Mouse (Mus musculus) right cerebral cortex, adult 18-20 months (tissue): ENCODE results near the gene Ano6.
"Not testable (repeated sequence)": the region's sequence is repeated elsewhere in the genome, so short reads cannot be mapped to it uniquely, and the experiment has no call there.

Experiments
- DNase-seq: peaks from one replicate; pipeline ENCODE4 v3.0.0; 2022; ENCODE audit warnings: mixed read lengths

Ano6 gene

DNA sequence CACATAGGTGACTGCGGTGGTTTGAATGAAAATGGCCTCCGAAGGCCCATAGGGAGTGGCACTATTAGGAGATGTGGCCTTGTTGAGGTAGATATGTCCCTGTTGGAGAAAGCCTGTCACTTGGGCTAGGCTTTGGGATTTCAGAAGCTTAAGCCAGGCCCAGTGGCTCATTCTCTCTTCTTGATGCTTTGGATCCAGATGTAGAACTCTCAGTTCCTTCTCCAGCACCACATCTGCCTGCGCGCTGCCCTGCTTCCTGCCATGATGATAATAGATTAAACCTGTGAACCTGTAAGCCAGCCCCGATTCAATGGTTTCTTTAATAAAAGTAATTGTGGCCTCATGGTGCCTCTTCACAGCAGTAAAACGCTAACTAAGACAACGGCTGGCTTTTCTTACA, 7.6 kb downstream of the Ano6 start:
- no peak for DNase-seq

GRCm38 (mm10) chr15:95799632-95800031, 9.0 kb downstream of the Ano6 start:
- DNase-seq: no peak

DNA sequence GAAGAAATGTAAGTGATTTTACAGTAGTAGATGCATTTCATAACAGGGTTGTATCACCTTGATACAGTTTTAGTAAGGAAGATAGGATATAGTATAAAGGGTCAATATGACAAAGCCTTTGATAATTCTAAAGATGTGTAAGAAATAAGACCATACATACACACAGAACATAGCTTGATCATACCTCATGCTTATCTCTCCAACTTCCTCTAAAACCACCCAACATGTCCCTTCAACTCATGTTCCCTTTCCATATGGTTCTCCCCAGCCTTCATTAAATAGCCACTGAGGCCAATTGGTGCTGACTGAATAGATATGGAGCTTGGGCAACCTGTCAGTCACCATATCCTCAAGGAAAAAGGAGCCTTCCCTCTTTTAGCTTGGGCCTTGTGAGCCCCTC, 9.4 kb downstream of the Ano6 start:
- DNase-seq: no peak

- no peak for DNase-seq
These were observed 10.8 kb downstream of the Ano6 start for GRCm38 (mm10) chr15:95801261-95801979.

DNA sequence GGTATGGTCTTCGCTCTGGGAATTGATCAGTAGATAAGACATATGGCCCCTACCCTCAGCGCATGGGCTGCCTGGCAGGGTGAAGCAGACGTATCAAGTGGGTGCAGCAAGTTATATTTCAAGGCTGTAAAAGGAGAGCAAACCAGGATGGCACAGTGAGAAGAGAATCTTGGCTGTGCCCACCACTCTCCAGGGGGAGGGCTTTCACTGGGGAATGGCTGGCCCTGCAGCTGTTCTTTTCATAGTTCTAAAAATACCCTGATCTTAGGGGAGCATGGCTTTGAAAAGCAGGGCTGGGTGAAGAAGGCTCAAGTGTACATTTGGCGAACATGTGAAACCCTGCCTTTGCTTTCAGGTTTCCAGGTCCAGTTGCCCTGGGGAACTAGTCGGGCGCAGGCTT, 11.5 kb downstream of the Ano6 start:
- DNase-seq: no peak

- DNase-seq: no peak
These were observed 12.1 kb downstream of the Ano6 start for GRCm38 (mm10) chr15:95802762-95803161.

GRCm38 (mm10) chr15:95803484-95803883, 12.8 kb downstream of the Ano6 start:
- DNase-seq: no peak

GRCm38 (mm10) chr15:95804255-95804654, 13.6 kb downstream of the Ano6 start:
- DNase-seq: peak; percentile 86

DNA sequence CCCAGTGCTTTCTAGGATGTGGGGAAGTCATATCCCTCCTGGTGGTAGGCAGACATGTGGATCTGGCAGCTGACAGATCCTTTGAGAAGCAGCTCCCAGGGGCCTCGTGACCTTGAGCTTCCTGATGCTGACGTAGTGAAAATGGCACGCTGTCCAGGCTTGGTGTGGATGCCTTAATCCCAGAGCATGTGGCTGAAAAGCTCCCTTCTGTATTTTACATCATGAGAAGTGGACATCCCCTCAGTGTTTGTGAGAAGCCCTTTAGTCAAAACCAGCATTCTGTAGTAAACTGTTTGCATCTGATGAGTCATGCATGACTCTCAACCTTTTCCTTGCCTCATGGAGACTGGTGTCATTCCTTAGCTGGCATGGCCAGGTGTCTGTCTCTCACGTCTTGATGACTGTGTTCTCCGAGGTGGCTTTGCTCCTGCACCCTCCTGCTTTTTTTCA, 14.4 kb downstream of the Ano6 start:
- no peak for DNase-seq

- DNase-seq: no peak
These were observed 17.3 kb downstream of the Ano6 start for GRCm38 (mm10) chr15:95807908-95808307.

- DNase-seq: no peak
These were observed 19.7 kb downstream of the Ano6 start for GRCm38 (mm10) chr15:95810357-95810761.

DNA sequence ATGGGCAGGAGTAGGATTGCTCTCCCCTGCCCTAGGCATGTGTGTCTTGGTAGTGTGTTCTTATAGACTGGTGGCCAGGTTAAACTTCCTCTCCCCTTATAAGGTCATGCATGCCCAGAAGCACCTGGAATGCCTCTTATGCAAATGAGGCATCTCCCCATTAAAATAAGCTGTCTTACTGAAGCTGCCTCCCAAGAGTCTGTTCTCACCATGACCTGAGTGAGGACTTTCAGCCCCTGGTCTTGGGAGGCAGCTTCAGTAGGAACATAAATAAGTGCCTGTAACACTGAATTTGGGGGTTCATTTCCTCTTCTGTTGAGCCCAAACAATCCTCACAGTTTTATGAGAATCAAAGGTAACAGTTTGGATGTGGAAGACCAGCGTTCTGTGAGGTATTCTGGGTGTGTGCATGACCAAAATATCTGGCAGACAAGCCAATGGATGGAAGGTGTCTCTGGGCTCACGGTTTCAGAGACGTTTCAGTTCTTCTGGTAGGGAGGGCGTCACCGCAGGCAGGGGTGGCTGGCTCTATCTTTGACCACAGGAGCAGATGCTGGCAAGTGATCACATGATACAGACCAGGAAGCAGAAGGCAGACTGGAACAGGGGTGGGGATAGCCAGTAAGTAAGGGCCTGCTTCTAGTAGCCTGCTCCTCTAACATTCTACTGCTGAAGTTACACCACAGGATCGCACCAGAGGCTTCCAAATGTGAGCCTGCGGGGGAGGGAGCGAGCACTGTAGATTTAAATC, 22.4 kb downstream of the Ano6 start:
- no peak for DNase-seq

- peak; percentile 72 for DNase-seq
These were observed 26.9 kb downstream of the Ano6 start for GRCm38 (mm10) chr15:95817501-95817900.

- DNase-seq: no peak
These were observed 28.8 kb downstream of the Ano6 start for GRCm38 (mm10) chr15:95819249-95820035.

GRCm38 (mm10) chr15:95820142-95820541, 29.5 kb downstream of the Ano6 start:
- DNase-seq: no peak

DNA sequence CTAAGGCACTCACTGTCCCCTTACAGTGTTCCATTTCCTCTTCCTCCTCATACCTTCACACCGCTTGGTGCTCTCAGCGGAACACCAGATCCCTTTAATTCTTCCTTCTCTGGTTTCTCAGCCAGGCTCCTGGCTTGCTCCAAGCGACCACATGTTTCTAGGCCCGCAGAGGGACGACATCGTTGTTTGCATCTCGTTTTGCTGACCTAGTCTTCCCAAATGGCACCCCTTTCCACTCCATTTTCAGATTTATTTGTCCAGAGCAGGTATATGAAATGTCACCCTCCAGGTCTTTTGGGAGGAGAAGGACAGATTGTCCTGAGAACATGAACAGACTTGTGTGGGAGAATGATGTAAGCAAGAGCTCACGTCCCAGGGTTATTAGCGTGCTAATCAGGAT, 30.0 kb downstream of the Ano6 start:
- no peak for DNase-seq

DNA sequence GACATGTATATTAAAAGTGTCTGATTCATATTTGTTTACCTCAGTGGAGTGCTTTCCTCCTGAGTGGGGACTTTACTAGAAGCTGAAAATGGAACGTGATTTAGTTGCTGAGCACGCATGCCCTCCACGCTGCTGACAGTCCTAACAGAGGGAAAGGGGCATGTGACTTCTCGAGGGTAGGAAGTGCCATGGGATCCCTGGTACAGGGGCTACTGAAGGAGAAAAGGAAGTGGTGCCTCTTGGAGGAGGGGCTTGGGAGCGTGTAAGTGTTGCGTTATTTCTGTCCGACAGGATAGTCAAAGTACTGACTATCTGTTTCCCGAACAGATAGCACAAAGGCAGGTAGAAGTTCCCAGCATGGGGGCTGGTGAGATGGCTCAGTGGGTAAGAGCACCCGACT, 31.5 kb downstream of the Ano6 start:
- DNase-seq: no peak

DNA sequence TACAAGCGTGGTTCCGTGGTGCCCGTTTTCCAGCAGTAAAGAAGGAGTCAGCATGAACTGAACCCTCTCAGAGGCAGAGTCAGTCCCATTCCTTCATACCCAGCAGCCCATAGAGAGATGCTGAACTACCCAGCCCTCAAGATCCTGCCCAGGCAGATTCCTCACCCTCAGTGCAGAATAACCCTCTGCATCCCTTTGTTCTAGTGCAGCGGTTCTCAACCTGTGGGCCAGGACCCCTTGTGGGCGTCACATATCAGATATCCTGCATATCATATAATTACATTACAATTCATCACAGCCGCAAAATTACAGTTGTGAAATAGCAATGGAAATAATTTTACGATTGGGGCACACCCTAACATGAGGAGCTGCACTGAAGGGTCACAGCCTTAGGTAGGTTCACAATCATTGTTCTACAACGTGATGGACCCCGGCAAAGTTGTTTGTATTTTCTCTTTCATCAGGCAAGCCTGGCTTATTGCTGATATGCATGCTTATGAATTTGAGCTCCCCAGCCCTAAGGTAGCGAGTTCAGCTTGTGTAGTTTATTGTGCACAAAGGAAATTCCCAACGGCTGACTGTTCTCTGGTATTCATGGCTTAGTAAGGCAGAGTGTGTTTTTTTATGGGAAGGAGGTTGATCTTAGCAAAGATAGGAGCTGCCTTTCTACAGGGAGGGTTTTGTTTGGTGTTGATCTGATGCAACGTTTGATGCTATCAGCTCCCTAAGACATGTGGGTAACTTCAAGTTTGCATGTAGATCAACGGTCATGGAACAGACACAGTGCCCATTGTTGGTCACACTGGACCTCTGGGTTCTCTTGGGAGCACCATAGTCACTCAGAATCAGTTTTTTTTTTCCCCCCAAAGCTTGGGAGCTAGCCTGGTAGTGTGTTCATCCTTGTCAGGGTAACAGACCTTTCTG, 33.0 kb downstream of the Ano6 start:
- no peak for DNase-seq

- DNase-seq: no peak
These were observed 35.9 kb downstream of the Ano6 start for GRCm38 (mm10) chr15:95826516-95826915.

GRCm38 (mm10) chr15:95827465-95827971, 36.9 kb downstream of the Ano6 start:
- DNase-seq: no peak

GRCm38 (mm10) chr15:95828018-95828646, 37.5 kb downstream of the Ano6 start:
- DNase-seq: not testable (repeated sequence)
